Mouse (Mus musculus) layer of hippocampus, postnatal 10 days (tissue): ENCODE data around the gene Slc6a16. TPM values are rescaled to one million over a fixed set of nuclear protein-coding genes. Genes with fewer than 3 reads are reported as not detected.
A peak's percentile ranks its signal among the peaks of the same experiment; 100 is the strongest.

ENCODE experiments used
- DNase-seq, 2 experiments: peaks; one replicate each; pipeline ENCODE4 v3.0.0; 2021; ENCODE audit warnings: low spot score in 2 of 2
- total RNA-seq, 2 experiments: library from RNA; stranded (reverse); gene quantifications; 2 replicates each; pipeline ENCODE4 v1.2.3; 2021

Gene Slc6a16
- total RNA-seq, 2 experiments from 2014 or later = 1.0 to 1.2 TPM

DNA sequence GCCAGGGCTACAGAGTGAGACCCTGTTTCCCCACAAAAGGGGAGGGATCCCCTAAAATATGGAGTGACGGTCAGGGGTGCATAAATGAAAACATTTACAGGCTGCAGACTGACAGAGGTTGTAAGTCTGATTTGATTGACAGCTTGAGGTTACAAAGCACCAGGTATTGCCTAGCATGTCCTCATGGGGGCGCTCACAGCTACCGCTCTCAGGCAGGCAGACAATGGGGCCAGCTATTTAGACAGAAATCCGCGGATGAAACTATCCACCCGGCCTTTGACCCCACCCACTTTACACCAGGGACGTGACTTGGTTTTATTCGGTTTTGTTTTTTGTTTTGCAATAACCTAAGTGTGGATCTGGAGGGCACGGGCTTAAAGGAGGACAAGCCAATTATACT, 68.6 kb downstream of the Slc6a16 start:
- peak; percentile 63 to 69 for DNase-seq

DNA sequence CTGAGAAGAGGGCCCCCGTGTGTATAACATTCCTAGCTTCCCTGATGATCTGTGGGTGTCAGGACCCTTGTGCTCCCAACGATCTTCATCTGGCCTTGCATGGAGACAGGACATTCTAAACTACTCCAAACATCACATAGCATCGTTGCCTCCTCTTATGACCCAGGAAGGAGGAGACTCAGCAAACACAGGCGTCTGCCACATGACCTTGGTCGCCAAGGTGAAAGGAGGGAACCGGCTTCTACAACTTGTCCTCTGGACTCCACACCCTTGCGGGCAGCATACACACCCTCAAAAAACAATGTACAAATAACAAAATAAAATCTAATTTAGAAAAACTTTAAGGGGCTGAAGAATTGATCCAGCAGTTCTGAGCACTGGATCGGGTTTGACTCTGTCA, 71.1 kb downstream of the Slc6a16 start:
- DNase-seq = no peak

- DNase-seq = no peak
These were observed 72.0 kb downstream of the Slc6a16 start for GRCm38 (mm10) chr7:45312686-45313453.

DNA sequence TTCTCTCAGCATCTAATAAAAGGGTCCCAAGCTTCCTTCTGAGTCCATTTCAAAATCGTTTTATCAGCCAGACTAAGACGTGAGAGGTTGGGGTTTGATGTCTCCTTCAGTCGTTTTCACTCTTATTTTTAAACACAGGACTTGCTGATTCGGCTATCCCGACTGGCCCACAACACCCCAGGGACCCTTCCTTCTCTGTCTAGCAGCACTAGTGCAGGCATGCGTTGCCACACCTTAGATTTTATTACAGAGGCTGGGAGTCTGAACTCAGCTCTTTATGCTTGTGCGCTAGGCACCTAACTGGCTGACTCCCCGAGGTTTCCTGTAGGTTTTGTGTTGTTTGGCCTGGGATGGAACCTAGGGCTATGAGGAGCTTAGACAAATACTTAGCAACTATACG, 72.6 kb downstream of the Slc6a16 start:
- no peak for DNase-seq

GRCm38 (mm10) chr7:45315182-45315701, 74.4 kb downstream of the Slc6a16 start:
- DNase-seq = no peak

DNA sequence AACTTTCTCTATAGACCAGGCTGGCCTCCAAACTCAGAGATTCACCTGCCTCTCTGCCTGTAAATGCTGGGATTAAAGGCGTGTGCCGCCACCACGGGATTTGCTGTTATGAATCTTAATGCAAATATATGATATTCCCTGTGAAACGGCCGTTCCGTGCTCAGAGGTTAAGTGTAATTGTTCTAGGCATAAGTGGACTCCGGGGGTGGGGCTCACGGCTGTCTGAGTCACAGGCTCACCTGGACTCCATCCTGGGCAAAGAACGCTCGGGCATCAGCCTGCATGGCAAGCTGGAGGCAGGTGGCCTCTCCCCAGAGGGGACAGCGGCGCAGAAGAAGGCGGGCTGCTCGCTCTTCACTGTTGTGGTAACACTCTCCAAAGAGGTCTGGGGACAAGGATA, 75.7 kb downstream of the Slc6a16 start:
- DNase-seq = no peak

DNA sequence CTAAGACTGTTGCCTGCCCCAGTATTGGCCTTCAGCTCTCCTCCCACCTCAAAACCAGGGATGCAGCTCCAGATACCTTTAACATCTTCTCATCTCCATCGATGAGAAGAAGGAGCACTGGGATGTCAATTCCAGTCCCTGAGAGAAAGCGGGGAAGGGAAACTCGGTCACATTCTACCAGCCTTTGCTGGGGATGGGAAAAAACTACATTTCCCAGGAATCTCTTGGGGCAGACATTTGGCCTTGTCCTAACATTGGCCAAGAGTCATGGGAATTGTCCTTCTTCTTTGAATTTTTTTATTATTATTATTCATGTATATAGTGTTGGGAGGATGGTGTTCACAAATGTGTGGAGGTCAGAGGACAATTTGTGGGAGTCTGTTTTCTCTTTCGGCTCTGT, 81.4 kb downstream of the Slc6a16 start:
- DNase-seq = no peak

Other genes starting within 250 kb of the Slc6a16 start
- gene Irf3, start 243.4 kb upstream of the Slc6a16 start, total RNA-seq = 10 to 100 TPM; 38.1 to 42.5 TPM
- 1 to 10 TPM; 5.4 to 5.5 TPM for gene Bcl2l12, start 242.4 kb upstream of the Slc6a16 start, total RNA-seq
- gene Scaf1, start 224.7 kb upstream of the Slc6a16 start, total RNA-seq = 100 to 1,000 TPM; 141 to 145 TPM
- gene Rras, start 223.1 kb upstream of the Slc6a16 start, total RNA-seq = 10 to 100 TPM; 12.2 to 12.3 TPM
- 10 to 100 TPM; 69.1 to 70.3 TPM for gene Prr12, start 188.2 kb upstream of the Slc6a16 start, total RNA-seq
- gene Nosip, start 178.7 kb upstream of the Slc6a16 start, total RNA-seq = 10 to 100 TPM; 47.2 to 51.6 TPM
- 10 to 100 TPM in 1 of 2 experiments, 1 to 10 TPM in 1; 6.9 to 10.1 TPM for gene Prrg2, start 178.4 kb upstream of the Slc6a16 start, total RNA-seq
- gene Rcn3, start 148.9 kb upstream of the Slc6a16 start, total RNA-seq = 10 to 100 TPM; 11.4 to 11.9 TPM
- 10 to 100 TPM; 17.9 to 23.1 TPM for gene Fcgrt, start 137.2 kb upstream of the Slc6a16 start, total RNA-seq
- 100 to 1,000 TPM; 456 to 554 TPM for gene Rps11, start 116.6 kb upstream of the Slc6a16 start, total RNA-seq
- gene Rpl13a, start 112.3 kb upstream of the Slc6a16 start, total RNA-seq = 100 to 1,000 TPM; 946 to 985 TPM
- not detected for gene Gm45713, start 104.9 kb upstream of the Slc6a16 start, total RNA-seq
- gene Flt3l, start 104.7 kb upstream of the Slc6a16 start, total RNA-seq = 1 to 10 TPM; 4.3 to 6.0 TPM
- 10 to 100 TPM; 60.7 to 63.1 TPM for gene Pih1d1, start 86.8 kb upstream of the Slc6a16 start, total RNA-seq
- gene Aldh16a1, start 86.5 kb upstream of the Slc6a16 start, total RNA-seq = 10 to 100 TPM; 12.2 to 17.3 TPM
- 1,000 to 10,000 TPM; 1,094 to 1,136 TPM for gene Slc17a7, start 77.1 kb upstream of the Slc6a16 start, total RNA-seq
- gene Gfy, start 61.5 kb upstream of the Slc6a16 start, total RNA-seq = under 1 TPM; 0.18 to 0.43 TPM
- gene Pth2, start 60.1 kb upstream of the Slc6a16 start, total RNA-seq = not detected
- 1 to 10 TPM; 2.2 to 2.9 TPM for gene Ccdc155, start 36.2 kb upstream of the Slc6a16 start, total RNA-seq
- gene Dkkl1, start 28.9 kb upstream of the Slc6a16 start, total RNA-seq = 10 to 100 TPM in 1 of 2 experiments, 1 to 10 TPM in 1; 8.3 to 10.7 TPM
- gene Tead2, start 25.3 kb upstream of the Slc6a16 start, total RNA-seq = 10 to 100 TPM; 12.5 to 13.7 TPM
- gene Cd37, start 2.0 kb upstream of the Slc6a16 start, total RNA-seq = 1 to 10 TPM; 4.6 to 5.0 TPM
- gene Slc6a21, start 36.4 kb downstream of the Slc6a16 start, total RNA-seq = not detected
- gene Trpm4, start 92.7 kb downstream of the Slc6a16 start, total RNA-seq = 10 to 100 TPM; 19.6 to 20.9 TPM
- under 1 TPM; 0.85 to 0.96 TPM for gene Hrc, start 94.2 kb downstream of the Slc6a16 start, total RNA-seq
- gene Ppfia3, start 125.9 kb downstream of the Slc6a16 start, total RNA-seq = 100 to 1,000 TPM; 124 to 128 TPM
- gene Lin7b, start 129.5 kb downstream of the Slc6a16 start, total RNA-seq = 100 to 1,000 TPM; 137 to 163 TPM
- gene Snrnp70, start 154.7 kb downstream of the Slc6a16 start, total RNA-seq = 100 to 1,000 TPM; 393 to 440 TPM
- gene Kcna7, start 164.6 kb downstream of the Slc6a16 start, total RNA-seq = not detected
- under 1 TPM; 0.18 to 0.22 TPM for gene Ntf5, start 172.6 kb downstream of the Slc6a16 start, total RNA-seq
- under 1 TPM in 1 of 2 experiments, not detected in 1; 0.75 TPM for gene Lhb, start 179.7 kb downstream of the Slc6a16 start, total RNA-seq
- gene Gys1, start 193.8 kb downstream of the Slc6a16 start, total RNA-seq = 10 to 100 TPM; 18.9 to 20.9 TPM
- gene Ruvbl2, start 197.0 kb downstream of the Slc6a16 start, total RNA-seq = 10 to 100 TPM; 44.5 to 44.9 TPM
- gene Ftl1, start 218.8 kb downstream of the Slc6a16 start, total RNA-seq = 100 to 1,000 TPM; 429 to 433 TPM
- 100 to 1,000 TPM; 103 to 123 TPM for gene Bax, start 225.8 kb downstream of the Slc6a16 start, total RNA-seq
- gene Tulp2, start 240.8 kb downstream of the Slc6a16 start, total RNA-seq = under 1 TPM in 1 of 2 experiments, not detected in 1; 0.23 TPM
- gene Gm45808, start 245.7 kb downstream of the Slc6a16 start, total RNA-seq = 1 to 10 TPM; 1.2 to 1.4 TPM
- 1 to 10 TPM; 2.0 to 2.6 TPM for gene Dhdh, start 247.7 kb downstream of the Slc6a16 start, total RNA-seq